Mouse (Mus musculus): ENCODE measurements around the gene Gm49325. TPM values are rescaled to one million over a fixed set of nuclear protein-coding genes. Genes with fewer than 3 reads are reported as not detected.

Gene Gm49325
- polyA plus RNA-seq, 1 experiment from 2014 or later: 3.0 TPM

GRCm38 (mm10) chr10:77634016-77634415 is 28.0 kb downstream of the Gm49325 start:
- TF ChIP-seq CTCF (IDR thresholded peaks at IDR 0.05; ENCODE audit: low read depth): no peak
- ATAC-seq (ENCODE audit: insufficient read depth) (no peak), DNase-seq (no peak)
- Histone ChIP-seq H3K4me2 (no peak overlapping the region), H3K27ac (ENCODE audit: low read depth) (no peak overlapping the region), H3K9ac (no peak overlapping the region), H3K36me3 (ENCODE audit: insufficient read depth) (peaks cover 60% of the 10 kb centered on the region), H3K4me3 (ENCODE audit: low read depth, low read length) (no peak overlapping the region), H3K9me3 (ENCODE audit: low read depth, low read length) (no peaks in the 10 kb centered on the region), H3K27me3 (ENCODE audit: insufficient read depth, low read length) (no peaks in the 10 kb centered on the region), H3K4me1 (ENCODE audit: insufficient read depth) (0 out of 2 replicates have a peak, but pooled peaks cover 4% of the 10 kb centered on the region)
- WGBS: 73% methylated on average over 6 of the region's 6 CpGs

- no peak for TF ChIP-seq CTCF (IDR thresholded peaks at IDR 0.05; ENCODE audit: low read depth)
- Histone ChIP-seq H3K4me2 (no peak overlapping the region), H3K9me3 (ENCODE audit: low read depth, low read length) (no peaks in the 10 kb centered on the region), H3K27ac (ENCODE audit: low read depth) (peak overlapping the region; percentile 48; the same call in 1 of the 2 replicates), H3K36me3 (ENCODE audit: insufficient read depth) (peaks cover 61% of the 10 kb centered on the region), H3K4me1 (ENCODE audit: insufficient read depth) (0 out of 2 replicates have a peak, but pooled peaks cover 4% of the 10 kb centered on the region), H3K27me3 (ENCODE audit: insufficient read depth, low read length) (no peaks in the 10 kb centered on the region), H3K9ac (no peak overlapping the region), H3K4me3 (ENCODE audit: low read depth, low read length) (no peak overlapping the region)
- ATAC-seq (ENCODE audit: insufficient read depth): peak; percentile 87
- DNase-seq: peak; percentile 66
- 35% methylated on average over 13 of the region's 13 CpGs for WGBS
Measured at GRCm38 (mm10) chr10:77634452-77635231, 28.6 kb downstream of the Gm49325 start.

GRCm38 (mm10) chr10:77636234-77636922 is 30.4 kb downstream of the Gm49325 start:
- Histone ChIP-seq H3K4me2 (no peak overlapping the region), H3K36me3 (ENCODE audit: insufficient read depth) (peaks cover 74% of the 10 kb centered on the region), H3K4me3 (ENCODE audit: low read depth, low read length) (no peak overlapping the region), H3K27me3 (ENCODE audit: insufficient read depth, low read length) (no peaks in the 10 kb centered on the region), H3K9ac (no peak overlapping the region), H3K4me1 (ENCODE audit: insufficient read depth) (0 out of 2 replicates have a peak, but pooled peaks cover 4% of the 10 kb centered on the region), H3K27ac (ENCODE audit: low read depth) (no peak overlapping the region), H3K9me3 (ENCODE audit: low read depth, low read length) (no peaks in the 10 kb centered on the region)
- no peak for TF ChIP-seq CTCF (IDR thresholded peaks at IDR 0.05; ENCODE audit: low read depth)
- ATAC-seq (ENCODE audit: insufficient read depth) (no peak), DNase-seq (no peak)
- WGBS: 86% methylated on average over 7 of the region's 7 CpGs

DNA sequence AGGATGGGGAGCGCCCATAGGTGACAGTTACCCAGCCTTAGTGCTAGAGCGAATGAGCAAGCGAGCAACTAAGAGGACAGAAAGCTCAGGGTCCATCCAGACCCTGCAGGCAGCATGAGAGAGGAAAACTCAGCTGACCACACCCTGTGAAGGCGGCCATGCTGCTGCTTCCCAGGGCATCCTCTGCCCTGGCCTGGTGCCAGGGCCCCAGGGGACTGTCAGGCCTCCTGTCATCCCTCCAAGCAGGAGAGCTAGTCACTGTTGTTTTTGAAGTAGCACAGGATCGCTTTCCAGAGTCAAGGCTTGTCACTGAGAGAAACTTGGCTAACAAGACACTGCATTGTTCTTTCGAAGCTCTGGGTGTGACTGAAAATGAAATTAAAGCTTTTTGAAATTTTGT is 33.0 kb downstream of the Gm49325 start:
- 80% methylated on average over 6 of the region's 6 CpGs for WGBS
- no peak for TF ChIP-seq CTCF (IDR thresholded peaks at IDR 0.05; ENCODE audit: low read depth)
- DNase-seq (no peak), ATAC-seq (ENCODE audit: insufficient read depth) (no peak)
- Histone ChIP-seq H3K4me1 (ENCODE audit: insufficient read depth) (0 out of 2 replicates have a peak, but pooled peaks cover 4% of the 10 kb centered on the region), H3K27me3 (ENCODE audit: insufficient read depth, low read length) (no peaks in the 10 kb centered on the region), H3K27ac (ENCODE audit: low read depth) (no peak overlapping the region; the same call in 1 of the 2 replicates), H3K4me3 (ENCODE audit: low read depth, low read length) (no peak overlapping the region), H3K9me3 (ENCODE audit: low read depth, low read length) (no peaks in the 10 kb centered on the region), H3K36me3 (ENCODE audit: insufficient read depth) (peaks cover 74% of the 10 kb centered on the region), H3K4me2 (no peak overlapping the region), H3K9ac (no peak overlapping the region)

DNA sequence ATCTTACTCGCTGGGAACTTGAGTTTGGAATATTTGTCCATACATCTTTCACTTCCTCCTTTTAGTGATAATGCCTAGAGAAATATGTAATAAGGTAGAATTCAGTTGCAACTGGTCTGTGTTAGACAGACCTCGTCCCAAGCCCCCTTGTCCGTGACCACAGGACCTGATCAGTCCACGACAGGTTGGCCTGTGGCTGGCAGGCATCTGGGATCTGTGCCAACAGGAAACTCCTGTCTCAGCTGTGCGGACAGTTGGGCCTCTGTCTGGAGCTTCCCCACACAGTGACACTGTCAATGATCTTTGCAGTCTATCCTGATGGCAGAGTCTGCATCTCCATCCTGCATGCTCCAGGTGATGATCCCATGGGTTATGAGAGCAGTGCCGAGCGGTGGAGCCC is 37.2 kb downstream of the Gm49325 start:
- DNase-seq (no peak), ATAC-seq (ENCODE audit: insufficient read depth) (no peak)
- Histone ChIP-seq H3K9ac (no peak overlapping the region), H3K4me1 (ENCODE audit: insufficient read depth) (no peaks in the 10 kb centered on the region), H3K4me3 (ENCODE audit: low read depth, low read length) (no peak overlapping the region), H3K4me2 (no peak overlapping the region), H3K9me3 (ENCODE audit: low read depth, low read length) (no peaks in the 10 kb centered on the region), H3K36me3 (ENCODE audit: insufficient read depth) (peaks cover 78% of the 10 kb centered on the region), H3K27ac (ENCODE audit: low read depth) (no peak overlapping the region), H3K27me3 (ENCODE audit: insufficient read depth, low read length) (no peaks in the 10 kb centered on the region)
- no peak for TF ChIP-seq CTCF (IDR thresholded peaks at IDR 0.05; ENCODE audit: low read depth)
- WGBS: 65% methylated on average over 7 of the region's 7 CpGs

GRCm38 (mm10) chr10:77645571-77645970 is 39.6 kb downstream of the Gm49325 start:
- no peak for ATAC-seq (ENCODE audit: insufficient read depth)
- no peaks in the 10 kb centered on the region for H3K4me1 ChIP-seq (ENCODE audit: insufficient read depth)
- 85% methylated on average over 5 of the region's 5 CpGs for WGBS
- no peak overlapping the region for H3K4me3 ChIP-seq (ENCODE audit: low read depth, low read length)
- H3K27me3 ChIP-seq (ENCODE audit: insufficient read depth, low read length): no peaks in the 10 kb centered on the region
- H3K9ac ChIP-seq: no peak overlapping the region
- no peak for TF ChIP-seq CTCF (IDR thresholded peaks at IDR 0.05; ENCODE audit: low read depth)
- no peak for DNase-seq
- no peak overlapping the region for H3K4me2 ChIP-seq
- H3K36me3 ChIP-seq (ENCODE audit: insufficient read depth): peaks cover 60% of the 10 kb centered on the region
- H3K9me3 ChIP-seq (ENCODE audit: low read depth, low read length): no peaks in the 10 kb centered on the region
- no peak overlapping the region for H3K27ac ChIP-seq (ENCODE audit: low read depth)

DNA sequence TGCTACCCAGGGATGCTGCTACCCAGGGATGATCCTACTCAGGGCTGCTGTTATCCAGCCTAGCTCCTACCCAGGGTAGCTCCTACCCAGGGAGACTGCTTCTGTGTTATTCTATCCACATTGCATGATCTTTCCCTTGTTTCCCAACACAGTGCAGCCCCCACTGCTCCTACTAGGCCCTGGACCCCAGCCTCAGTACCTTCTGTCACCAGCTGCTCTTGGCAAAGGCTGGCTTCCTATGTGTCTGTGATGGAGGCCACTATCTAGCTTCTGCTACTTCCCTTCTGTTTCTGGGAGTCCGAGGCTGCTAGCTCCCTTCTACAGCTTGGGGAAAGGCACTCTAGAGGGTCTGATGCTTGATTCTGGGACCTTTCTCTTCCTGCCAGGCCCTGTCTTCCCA is 41.5 kb downstream of the Gm49325 start:
- WGBS: 82% methylated on average over 1 of the region's 1 CpGs
- no peak for DNase-seq

More for the DNA sequence above, 41.5 kb downstream of the Gm49325 start:
- H3K4me2 ChIP-seq: no peak overlapping the region
- no peak overlapping the region for H3K9ac ChIP-seq
- H3K9me3 ChIP-seq (ENCODE audit: low read depth, low read length): no peaks in the 10 kb centered on the region
- H3K36me3 ChIP-seq (ENCODE audit: insufficient read depth): peaks cover 43% of the 10 kb centered on the region
- ATAC-seq (ENCODE audit: insufficient read depth): no peak
- H3K27ac ChIP-seq (ENCODE audit: low read depth): no peak overlapping the region
- H3K4me3 ChIP-seq (ENCODE audit: low read depth, low read length): no peak overlapping the region
- no peak for TF ChIP-seq CTCF (IDR thresholded peaks at IDR 0.05; ENCODE audit: low read depth)
- H3K4me1 ChIP-seq (ENCODE audit: insufficient read depth): no peaks in the 10 kb centered on the region
- no peaks in the 10 kb centered on the region for H3K27me3 ChIP-seq (ENCODE audit: insufficient read depth, low read length)

Data from lung, embryonic 14.5 days (tissue).